Mouse (Mus musculus) mouse embryonic stem cell (cell line): ENCODE results near the gene Elovl3.

Source experiments
- in situ Hi-C, 2 experiments: fragments of 300-500 bp; cut with MboI; formaldehyde crosslinking; loops; 1 replicate in 1 of 2; 3 replicates in 1 of 2; pipeline ENCODE4 v1.14.3; 2019 to 2020; ENCODE audit warnings: low sequenced_read_pairs in 2 of 2, low pct_unique_long_range_greater_than_20kb in 1 of 2, mixed read lengths in 1 of 2; ENCODE audit not compliant: unreplicated experiment in 1 of 2

Gene Elovl3

DNA sequence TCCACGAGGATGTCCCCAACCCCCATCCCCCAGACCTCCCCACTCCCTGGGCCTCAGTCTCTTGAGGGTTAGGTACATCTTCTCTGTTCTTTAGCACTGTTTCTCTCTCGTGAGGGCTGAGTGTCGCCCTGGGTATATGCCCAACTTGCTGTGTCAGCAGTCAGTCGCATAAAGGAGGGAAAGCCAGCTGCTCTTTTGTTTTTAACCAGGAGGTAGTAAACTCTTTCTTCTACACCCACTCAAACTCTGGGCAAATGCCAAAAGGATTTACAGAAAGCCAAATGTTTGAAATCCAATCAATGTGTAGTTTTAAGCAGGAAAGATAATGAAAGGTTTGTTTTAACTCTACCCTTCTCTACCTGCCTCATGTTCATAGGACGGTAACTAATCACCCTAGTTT is 45.3 kb downstream of the Elovl3 start:
- in situ Hi-C loops = no loop called here

DNA sequence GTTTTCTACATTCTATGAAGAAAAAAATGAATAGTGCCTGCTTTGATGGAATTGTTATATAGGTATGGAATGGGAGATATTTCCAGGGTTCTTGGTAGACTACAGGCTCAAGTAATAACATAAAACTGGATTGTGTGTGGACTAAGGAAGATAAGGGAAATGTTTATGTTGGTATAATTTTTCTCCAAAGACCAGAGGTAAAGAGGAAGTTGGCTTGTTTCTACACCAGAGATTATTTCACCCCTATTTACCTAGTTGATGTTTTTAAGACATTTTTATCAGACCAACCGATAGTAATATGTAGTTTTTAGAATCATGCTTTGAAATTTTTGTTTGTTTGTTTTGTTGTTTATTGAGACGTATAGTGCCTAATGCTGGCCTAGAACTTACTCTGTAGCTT is 48.6 kb downstream of the Elovl3 start:
- in situ Hi-C loops = no loop called here

GRCm38 (mm10) chr19:46182241-46182640 is 50.5 kb downstream of the Elovl3 start:
- in situ Hi-C loops = no loop called here
